Mouse (Mus musculus): ENCODE results near the gene Glrx3.

The Glrx3 gene

GRCm38 (mm10) chr7:137472149-137472548 lies 34.7 kb downstream of the Glrx3 start:
- in situ Hi-C loops (cut with MboI, MseI), result loop anchor here (5.0 kb wide), 1 partner anchor 1350 kb away; no protein-coding TSS in a partner anchor

GRCm38 (mm10) chr7:137477950-137478620 lies 40.7 kb downstream of the Glrx3 start:
- in situ Hi-C loops (cut with MboI, MseI), result loop anchor here (5.0 kb wide), 1 partner anchor 74 kb away; no protein-coding TSS in a partner anchor

GRCm38 (mm10) chr7:137478621-137478982 lies 41.2 kb downstream of the Glrx3 start:
- in situ Hi-C loops (cut with MboI, MseI), result loop anchor here (5.0 kb wide), 1 partner anchor 74 kb away; no protein-coding TSS in a partner anchor

- in situ Hi-C loops (cut with MboI, MseI), result no loop called here
Measured at GRCm38 (mm10) chr7:137480839-137481238, 43.4 kb downstream of the Glrx3 start.

GRCm38 (mm10) chr7:137483987-137484386 lies 46.6 kb downstream of the Glrx3 start:
- in situ Hi-C loops (cut with MboI, MseI), result no loop called here

- in situ Hi-C loops (cut with MboI, MseI), result no loop called here
Measured at GRCm38 (mm10) chr7:137488391-137488790, 51.0 kb downstream of the Glrx3 start.

- in situ Hi-C loops (cut with MboI, MseI), result no loop called here
Measured at GRCm38 (mm10) chr7:137490711-137491110, 53.3 kb downstream of the Glrx3 start.

GRCm38 (mm10) chr7:137492307-137492973 lies 55.0 kb downstream of the Glrx3 start:
- in situ Hi-C loops (cut with MboI, MseI), result no loop called here

GRCm38 (mm10) chr7:137498736-137499135 lies 61.3 kb downstream of the Glrx3 start:
- in situ Hi-C loops (cut with MboI, MseI), result no loop called here

GRCm38 (mm10) chr7:137517588-137517987 lies 80.2 kb downstream of the Glrx3 start:
- in situ Hi-C loops (cut with MboI, MseI), result loop anchor here (25.0 kb wide), 1 partner anchor 530 kb away; no protein-coding TSS in a partner anchor

GRCm38 (mm10) chr7:137518028-137518576 lies 80.7 kb downstream of the Glrx3 start:
- in situ Hi-C loops (cut with MboI, MseI), result loop anchor here (25.0 kb wide), 1 partner anchor 531 kb away; no protein-coding TSS in a partner anchor

All from T-helper 2 cell (primary cell).